Mouse (Mus musculus): Measurements from ENCODE around the gene Lefty2. TPM values are rescaled to one million over a fixed set of nuclear protein-coding genes. Genes with fewer than 3 reads are reported as not detected.

The Lefty2 gene
- polyA plus RNA-seq, 1 experiment, result not detected

DNA sequence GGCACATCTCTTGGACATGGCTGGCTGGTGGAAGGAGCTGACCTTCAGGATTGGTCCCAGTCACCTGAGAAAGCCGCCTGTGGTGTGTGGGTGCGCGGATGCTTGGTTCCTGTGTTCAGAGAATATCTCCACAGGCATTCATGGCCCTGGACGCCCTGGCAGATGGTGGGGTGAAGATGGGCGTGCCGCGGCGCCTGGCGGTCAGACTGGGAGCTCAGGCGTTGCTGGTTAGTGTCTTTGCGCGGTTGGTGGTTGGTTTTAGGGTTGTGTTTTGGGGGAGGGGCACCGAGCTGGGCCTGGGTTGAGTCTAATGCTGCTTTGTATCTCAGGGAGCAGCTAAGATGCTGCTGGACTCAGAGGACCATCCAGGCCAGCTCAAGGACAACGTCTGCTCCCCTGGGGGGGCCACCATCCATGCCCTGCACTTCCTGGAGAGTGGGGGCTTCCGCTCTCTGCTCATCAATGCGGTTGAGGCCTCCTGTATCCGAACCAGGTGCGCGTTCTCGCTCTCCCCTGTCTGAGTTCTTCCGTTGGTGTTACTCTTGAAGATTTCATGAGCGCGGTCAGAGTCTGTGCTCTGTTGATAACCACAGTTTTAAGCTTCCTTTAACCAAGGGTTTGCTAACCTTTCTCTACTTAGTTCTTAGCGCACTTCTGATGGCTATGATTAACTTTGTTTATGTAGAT lies 13.7 kb downstream of the Lefty2 start:
- 94% methylated on average over 24 of the region's 24 CpGs for WGBS
- no peak overlapping the region for H3K4me3 ChIP-seq (ENCODE audit: insufficient read depth, low read depth, low read length)

DNA sequence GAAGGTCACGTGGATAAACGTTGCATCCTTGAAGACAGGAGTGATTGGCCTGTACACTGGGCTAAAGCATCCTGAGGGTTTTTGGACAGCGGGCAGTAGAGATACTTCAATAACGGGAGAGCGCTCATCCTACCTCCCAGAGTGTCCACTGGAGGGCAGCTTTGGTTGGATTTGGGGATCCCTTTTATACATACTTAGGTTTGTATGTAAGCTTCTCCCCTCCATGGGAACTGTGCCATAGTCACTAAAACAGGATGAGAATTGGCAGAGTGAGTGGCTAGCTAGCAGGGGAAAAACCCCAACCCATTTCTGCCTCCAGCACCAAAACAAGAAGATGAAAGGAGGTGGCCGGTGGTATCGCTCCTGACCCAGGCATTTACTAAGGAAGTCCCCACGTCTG lies 18.2 kb downstream of the Lefty2 start:
- H3K4me1 ChIP-seq (ENCODE audit: control insufficient read depth, insufficient read depth, low read length), result no peaks in the 10 kb centered on the region
- no peaks in the 10 kb centered on the region for H3K27me3 ChIP-seq (replicated peaks; ENCODE audit: control insufficient read depth, insufficient read depth, low read length)
- H3K4me3 ChIP-seq (ENCODE audit: insufficient read depth, low read depth, low read length), result no peak overlapping the region
- 42% methylated on average over 8 of the region's 8 CpGs for WGBS
- no peak for TF ChIP-seq POLR2A (IDR thresholded peaks at IDR 0.05; ENCODE audit: low read depth, low read length)
- TF ChIP-seq CTCF (conservative IDR thresholded peaks at IDR 0.05; ENCODE audit: insufficient read depth, insufficient read length, low read depth, low read length), result peak; percentile 34; the same call in 1 of the 2 replicates
- DNase-seq, result no peak
- H3K27ac ChIP-seq (ENCODE audit: insufficient read depth, low read depth, low read length), result no peak overlapping the region
- H3K36me3 ChIP-seq (ENCODE audit: control insufficient read depth, insufficient read depth, low read length), result no peaks in the 10 kb centered on the region; the same call in none of the 2 replicates

More for the DNA sequence above, 13.7 kb downstream of the Lefty2 start:
- no peak for DNase-seq
- no peaks in the 10 kb centered on the region for H3K27me3 ChIP-seq (replicated peaks; ENCODE audit: control insufficient read depth, insufficient read depth, low read length)
- no peaks in the 10 kb centered on the region; the same call in none of the 2 replicates for H3K36me3 ChIP-seq (ENCODE audit: control insufficient read depth, insufficient read depth, low read length)
- peaks cover 4% of the 10 kb centered on the region; the same call in 1 of the 2 replicates for H3K4me1 ChIP-seq (ENCODE audit: control insufficient read depth, insufficient read depth, low read length)
- no peak overlapping the region for H3K27ac ChIP-seq (ENCODE audit: insufficient read depth, low read depth, low read length)
- no peak for TF ChIP-seq CTCF (conservative IDR thresholded peaks at IDR 0.05; ENCODE audit: insufficient read depth, insufficient read length, low read depth, low read length)
- no peak for TF ChIP-seq POLR2A (IDR thresholded peaks at IDR 0.05; ENCODE audit: low read depth, low read length)

DNA sequence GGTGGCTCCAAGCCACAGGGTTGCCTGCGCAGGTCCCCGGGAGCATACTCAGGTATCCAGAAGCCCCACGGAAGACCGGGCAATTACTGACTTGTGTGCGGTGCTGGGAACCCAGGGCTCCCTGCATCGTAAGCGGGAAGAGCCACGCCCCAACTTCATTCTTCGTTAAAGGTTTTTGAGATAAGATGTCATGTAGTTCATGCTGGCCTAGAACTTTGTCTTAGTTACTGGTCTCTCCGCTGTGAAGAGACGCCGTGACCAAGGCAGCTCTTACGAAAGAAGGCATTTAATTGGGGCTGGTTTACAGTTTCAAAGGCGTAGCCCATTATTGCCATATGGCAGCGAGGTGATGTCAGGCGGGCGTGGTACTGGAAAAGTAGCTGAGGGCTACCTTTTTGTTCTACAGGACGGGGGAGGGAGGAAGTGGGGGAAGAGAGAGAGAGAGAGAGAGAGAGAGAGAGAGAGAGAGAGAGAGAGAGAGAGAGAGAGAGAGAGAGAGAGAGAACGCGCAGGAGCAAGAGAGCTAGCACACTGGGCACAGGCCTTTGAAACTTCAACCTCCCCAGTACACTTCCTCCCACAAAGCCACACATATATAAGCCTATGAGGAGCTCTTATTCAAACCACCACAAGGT lies 18.9 kb downstream of the Lefty2 start:
- no peak for DNase-seq
- no peak overlapping the region for H3K4me3 ChIP-seq (ENCODE audit: insufficient read depth, low read depth, low read length)
- no peaks in the 10 kb centered on the region for H3K4me1 ChIP-seq (ENCODE audit: control insufficient read depth, insufficient read depth, low read length)
- no peak overlapping the region for H3K27ac ChIP-seq (ENCODE audit: insufficient read depth, low read depth, low read length)
- TF ChIP-seq POLR2A (IDR thresholded peaks at IDR 0.05; ENCODE audit: low read depth, low read length) (no peak), CTCF (conservative IDR thresholded peaks at IDR 0.05; ENCODE audit: insufficient read depth, insufficient read length, low read depth, low read length) (no peak)
- no peaks in the 10 kb centered on the region; the same call in 1 of the 2 replicates for H3K36me3 ChIP-seq (ENCODE audit: control insufficient read depth, insufficient read depth, low read length)
- H3K27me3 ChIP-seq (replicated peaks; ENCODE audit: control insufficient read depth, insufficient read depth, low read length), result no peaks in the 10 kb centered on the region
- WGBS, result 56% methylated on average over 20 of the region's 20 CpGs

DNA sequence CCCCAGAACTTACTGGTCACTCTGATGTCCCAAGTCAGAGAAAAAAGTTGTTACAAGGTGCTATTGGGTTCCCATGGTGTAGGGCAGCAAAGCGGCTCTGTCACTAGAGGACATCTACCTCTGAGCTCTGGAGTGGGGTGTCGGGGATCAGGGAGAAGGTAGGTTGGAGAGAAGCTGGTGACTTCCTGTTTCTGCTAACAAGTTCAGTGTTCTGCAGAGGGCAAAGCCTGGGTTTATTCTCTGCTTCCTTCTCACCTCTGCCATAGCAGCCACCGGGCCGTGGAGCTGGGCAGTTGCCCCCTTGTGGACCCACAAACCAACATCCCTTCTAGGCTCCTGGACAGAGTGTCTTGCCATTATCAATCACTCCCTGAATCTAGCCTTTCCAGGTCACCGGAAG lies 19.9 kb downstream of the Lefty2 start:
- 85% methylated on average over 5 of the region's 5 CpGs for WGBS
- no peaks in the 10 kb centered on the region for H3K36me3 ChIP-seq (ENCODE audit: control insufficient read depth, insufficient read depth, low read length)
- no peak for DNase-seq
- TF ChIP-seq CTCF (conservative IDR thresholded peaks at IDR 0.05; ENCODE audit: insufficient read depth, insufficient read length, low read depth, low read length) (no peak), POLR2A (IDR thresholded peaks at IDR 0.05; ENCODE audit: low read depth, low read length) (no peak)
- H3K4me1 ChIP-seq (ENCODE audit: control insufficient read depth, insufficient read depth, low read length), result no peaks in the 10 kb centered on the region
- H3K27ac ChIP-seq (ENCODE audit: insufficient read depth, low read depth, low read length), result no peak overlapping the region
- H3K27me3 ChIP-seq (replicated peaks; ENCODE audit: control insufficient read depth, insufficient read depth, low read length), result no peaks in the 10 kb centered on the region
- H3K4me3 ChIP-seq (ENCODE audit: insufficient read depth, low read depth, low read length), result no peak overlapping the region

DNA sequence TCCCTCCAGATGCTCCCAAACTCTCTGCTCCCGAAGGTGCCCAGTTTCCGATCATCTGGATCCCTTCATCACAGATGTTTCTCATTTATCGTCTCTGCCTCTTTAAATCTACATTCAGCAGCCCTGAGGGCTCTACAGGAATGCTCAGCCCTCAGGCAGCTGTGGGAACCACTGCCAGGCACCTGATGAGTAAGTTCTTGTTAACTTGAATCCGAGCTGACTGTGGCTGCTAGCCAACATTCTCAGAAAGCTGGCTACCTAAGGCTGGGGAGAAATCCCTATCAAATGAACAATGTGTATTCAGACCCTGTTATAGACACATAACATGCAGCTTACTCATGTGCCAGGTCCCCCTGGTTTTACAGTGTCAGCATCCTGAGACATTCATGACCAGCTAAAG lies 20.9 kb downstream of the Lefty2 start:
- H3K4me3 ChIP-seq (ENCODE audit: insufficient read depth, low read depth, low read length), result no peak overlapping the region
- 62% methylated on average over 4 of the region's 4 CpGs for WGBS
- no peaks in the 10 kb centered on the region for H3K4me1 ChIP-seq (ENCODE audit: control insufficient read depth, insufficient read depth, low read length)
- H3K27ac ChIP-seq (ENCODE audit: insufficient read depth, low read depth, low read length), result no peak overlapping the region
- no peak for TF ChIP-seq CTCF (conservative IDR thresholded peaks at IDR 0.05; ENCODE audit: insufficient read depth, insufficient read length, low read depth, low read length)
- no peak for TF ChIP-seq POLR2A (IDR thresholded peaks at IDR 0.05; ENCODE audit: low read depth, low read length)
- DNase-seq, result no peak
- H3K36me3 ChIP-seq (ENCODE audit: control insufficient read depth, insufficient read depth, low read length), result no peaks in the 10 kb centered on the region
- H3K27me3 ChIP-seq (replicated peaks; ENCODE audit: control insufficient read depth, insufficient read depth, low read length), result no peaks in the 10 kb centered on the region

DNA sequence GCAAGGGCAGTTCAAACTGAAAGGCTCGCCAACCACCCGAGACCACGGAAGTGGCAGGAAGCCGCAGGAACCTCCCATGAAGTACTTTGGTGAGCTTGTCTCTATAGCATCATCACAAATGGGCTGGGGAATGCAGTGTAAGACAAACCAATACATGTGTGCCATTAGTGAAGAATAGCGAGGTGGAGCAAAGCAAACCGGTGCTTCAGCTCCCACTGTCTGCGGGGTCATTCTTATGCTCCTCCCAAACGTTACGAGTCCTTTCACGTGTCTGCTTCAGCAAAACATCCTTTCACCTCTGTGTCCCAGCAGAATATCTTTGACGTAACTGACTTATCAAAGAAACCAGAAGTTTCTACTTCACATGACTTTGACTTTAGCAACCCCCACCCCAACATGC lies 23.5 kb downstream of the Lefty2 start:
- no peak for DNase-seq
- WGBS, result 88% methylated on average over 11 of the region's 11 CpGs
- H3K27me3 ChIP-seq (replicated peaks; ENCODE audit: control insufficient read depth, insufficient read depth, low read length), result no peaks in the 10 kb centered on the region
- no peaks in the 10 kb centered on the region for H3K36me3 ChIP-seq (ENCODE audit: control insufficient read depth, insufficient read depth, low read length)
- TF ChIP-seq POLR2A (IDR thresholded peaks at IDR 0.05; ENCODE audit: low read depth, low read length), result no peak
- no peak for TF ChIP-seq CTCF (conservative IDR thresholded peaks at IDR 0.05; ENCODE audit: insufficient read depth, insufficient read length, low read depth, low read length)
- no peaks in the 10 kb centered on the region for H3K4me1 ChIP-seq (ENCODE audit: control insufficient read depth, insufficient read depth, low read length)
- H3K27ac ChIP-seq (ENCODE audit: insufficient read depth, low read depth, low read length), result no peak overlapping the region
- no peak overlapping the region for H3K4me3 ChIP-seq (ENCODE audit: insufficient read depth, low read depth, low read length)

DNA sequence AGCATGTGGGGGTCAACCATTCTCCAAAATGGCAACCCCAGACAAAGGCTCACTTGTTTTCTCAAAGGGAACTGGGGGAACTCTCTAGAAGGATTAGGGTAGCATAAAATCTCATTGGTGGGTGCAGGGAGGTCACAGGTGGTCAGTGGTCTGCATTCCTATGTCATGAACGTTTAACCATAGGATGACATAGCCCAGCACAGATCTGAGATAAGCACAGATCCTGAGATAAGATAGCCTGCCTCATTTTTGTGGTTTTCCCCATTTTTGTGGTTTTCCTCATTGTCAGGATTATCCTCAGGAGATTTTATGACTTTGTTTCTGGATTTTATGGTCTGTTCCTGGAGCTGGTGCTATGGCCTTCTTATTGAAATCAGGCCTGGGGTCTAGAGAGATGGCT lies 24.1 kb downstream of the Lefty2 start:
- no peaks in the 10 kb centered on the region for H3K4me1 ChIP-seq (ENCODE audit: control insufficient read depth, insufficient read depth, low read length)
- no peaks in the 10 kb centered on the region for H3K36me3 ChIP-seq (ENCODE audit: control insufficient read depth, insufficient read depth, low read length)
- no peak overlapping the region for H3K27ac ChIP-seq (ENCODE audit: insufficient read depth, low read depth, low read length)
- H3K27me3 ChIP-seq (replicated peaks; ENCODE audit: control insufficient read depth, insufficient read depth, low read length), result no peaks in the 10 kb centered on the region
- no peak for DNase-seq
- no peak for TF ChIP-seq CTCF (conservative IDR thresholded peaks at IDR 0.05; ENCODE audit: insufficient read depth, insufficient read length, low read depth, low read length)
- 48% methylated on average over 1 of the region's 1 CpGs for WGBS
- no peak overlapping the region for H3K4me3 ChIP-seq (ENCODE audit: insufficient read depth, low read depth, low read length)

Data from kidney, adult 2 months (tissue).